Mouse (Mus musculus): Measurements from ENCODE around the gene Pde2a. TPM values are rescaled to one million over a fixed set of nuclear protein-coding genes. Genes with fewer than 3 reads are reported as not detected.

The Pde2a gene
- polyA plus RNA-seq, 1 experiment from 2014 or later: 9.2 TPM

DNA sequence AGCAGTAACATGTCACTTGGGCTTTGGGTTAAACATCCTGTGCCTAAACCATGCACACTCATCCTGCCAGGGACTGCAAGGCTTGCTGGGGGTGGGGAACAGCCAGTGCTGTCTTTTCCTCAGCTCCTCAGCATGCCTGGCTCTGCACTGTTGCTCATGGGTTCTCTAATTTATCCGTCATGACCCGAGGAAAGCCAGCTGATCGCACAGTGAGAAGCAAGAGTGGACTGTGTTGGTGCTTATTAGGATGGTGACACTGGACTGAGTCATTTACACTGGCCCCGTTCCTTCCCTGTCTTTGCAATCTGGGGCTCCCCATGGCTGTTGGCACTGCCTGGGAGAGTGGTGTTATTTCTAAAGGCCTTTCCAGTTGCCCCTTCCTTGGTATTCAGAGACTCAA is 22.7 kb downstream of the Pde2a start:
- Histone ChIP-seq H3K4me3 (no peak overlapping the region), H3K9me3 (replicated peaks) (no peaks in the 10 kb centered on the region), H3K27me3 (ENCODE audit: low read depth, poor library complexity, severe bottlenecking) (0 out of 2 replicates have a peak, but pooled peaks cover 4% of the 10 kb centered on the region), H3K27ac (no peak overlapping the region), H3K36me3 (no peaks in the 10 kb centered on the region), H3K4me1 (no peaks in the 10 kb centered on the region)
- WGBS: 82% methylated on average over 4 of the region's 4 CpGs
- DNase-seq (ENCODE audit: low spot score): no peak

DNA sequence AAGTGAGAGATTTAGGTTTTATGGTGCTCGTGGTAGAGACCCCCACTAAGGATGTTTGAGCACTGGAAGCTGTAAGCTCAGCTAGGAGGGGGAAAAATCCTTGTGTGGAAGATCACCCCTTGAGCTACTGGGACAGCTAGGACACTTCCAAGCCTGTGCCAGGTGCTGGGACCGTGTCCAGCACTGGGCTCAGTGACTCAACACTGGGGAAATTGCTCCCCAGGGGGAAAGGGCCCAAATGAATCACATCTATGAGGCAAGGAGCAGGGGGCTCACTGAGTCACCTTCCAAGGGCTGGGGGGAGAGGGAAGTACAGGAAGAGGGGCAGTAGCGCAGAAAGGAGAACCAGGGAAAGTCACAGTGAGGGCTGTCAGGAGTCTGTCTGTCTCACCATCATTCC is 28.4 kb downstream of the Pde2a start:
- DNase-seq (ENCODE audit: low spot score): no peak
- H3K36me3 ChIP-seq: no peaks in the 10 kb centered on the region
- no peak overlapping the region for H3K27ac ChIP-seq
- peaks cover 44% of the 10 kb centered on the region for H3K27me3 ChIP-seq (ENCODE audit: low read depth, poor library complexity, severe bottlenecking)
- 44% methylated on average over 3 of the region's 3 CpGs for WGBS
- H3K9me3 ChIP-seq (replicated peaks): no peaks in the 10 kb centered on the region
- H3K4me3 ChIP-seq: no peak overlapping the region
- peaks cover 14% of the 10 kb centered on the region for H3K4me1 ChIP-seq

DNA sequence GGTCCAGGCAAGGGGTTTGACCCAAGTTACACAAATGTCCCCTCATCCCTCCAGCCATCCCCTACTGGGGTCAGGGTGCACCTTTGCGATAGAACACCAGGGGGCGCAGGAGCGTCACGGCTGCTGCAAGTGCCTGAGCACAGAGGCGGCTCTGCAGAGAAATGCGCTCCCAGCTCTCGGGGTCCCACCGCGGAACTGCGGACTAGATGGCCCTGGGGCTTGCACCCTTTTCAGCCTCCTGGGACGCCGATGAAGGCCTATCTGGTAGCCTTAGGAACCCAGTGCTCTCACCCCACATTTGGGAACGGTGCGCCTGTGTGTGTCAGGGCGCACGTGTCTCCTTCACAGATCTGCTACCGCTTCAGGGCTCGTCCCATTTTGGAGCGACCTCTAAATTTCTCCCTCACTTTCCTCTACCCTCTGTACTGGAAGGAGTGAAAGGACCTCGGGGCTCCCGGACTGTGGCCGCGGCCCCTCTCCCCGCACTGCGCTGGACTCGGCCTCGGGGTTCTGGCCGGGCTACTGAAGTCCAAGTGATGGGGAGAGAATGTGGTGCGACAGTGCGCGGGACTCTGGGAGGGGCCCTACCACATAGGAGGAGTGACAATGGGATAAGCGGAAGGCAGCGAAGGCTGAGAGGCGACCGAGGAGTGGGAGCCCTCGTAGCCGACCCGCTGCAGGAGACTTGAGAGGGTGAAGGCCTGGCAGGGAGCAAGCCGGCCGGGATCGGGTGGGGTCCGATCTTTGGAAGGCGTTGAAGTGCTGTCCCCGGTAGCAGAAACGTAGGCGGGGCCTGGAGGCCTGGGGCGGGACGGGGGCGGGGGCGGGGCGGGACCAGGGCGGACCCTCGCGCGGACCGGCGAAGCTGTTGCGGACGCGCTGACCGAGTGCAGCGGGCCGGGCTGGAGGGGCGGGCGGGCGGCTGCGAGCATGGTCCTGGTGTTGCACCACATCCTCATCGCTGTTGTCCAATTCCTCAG is 29.2 kb downstream of the Pde2a start:
- Histone ChIP-seq H3K27me3 (ENCODE audit: low read depth, poor library complexity, severe bottlenecking) (peaks cover 48% of the 10 kb centered on the region), H3K36me3 (no peaks in the 10 kb centered on the region), H3K4me1 (peaks cover 14% of the 10 kb centered on the region), H3K4me3 (peak overlapping the region; percentile 65), H3K27ac (peak overlapping the region; percentile 50; the same call in 1 of the 2 replicates), H3K9me3 (replicated peaks) (no peaks in the 10 kb centered on the region)
- peak; percentile 95 for DNase-seq (ENCODE audit: low spot score)
- WGBS: under 1% methylated on average over 68 of the region's 68 CpGs

DNA sequence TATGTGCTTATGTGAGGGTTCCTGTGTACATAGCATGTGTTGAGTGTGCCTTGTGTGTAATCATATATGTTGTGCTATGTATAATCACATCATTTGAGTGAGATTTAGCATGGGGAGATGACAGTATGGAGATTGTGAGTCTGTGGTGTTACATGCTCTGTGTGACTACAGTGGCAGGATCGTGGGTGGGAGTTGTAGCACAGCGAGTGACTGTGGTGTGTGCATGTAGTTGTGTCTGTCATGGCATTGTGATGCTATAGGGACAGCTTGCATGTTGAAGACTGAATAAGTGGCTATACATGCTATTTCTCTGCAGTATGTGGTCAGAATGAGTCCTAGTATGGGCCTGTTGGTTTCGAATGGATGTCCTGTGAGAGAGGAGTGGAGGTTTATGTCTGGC is 31.2 kb downstream of the Pde2a start:
- Histone ChIP-seq H3K4me1 (peaks cover 14% of the 10 kb centered on the region), H3K4me3 (no peak overlapping the region), H3K9me3 (replicated peaks) (no peaks in the 10 kb centered on the region), H3K36me3 (no peaks in the 10 kb centered on the region), H3K27me3 (ENCODE audit: low read depth, poor library complexity, severe bottlenecking) (peaks cover 48% of the 10 kb centered on the region), H3K27ac (no peak overlapping the region)
- WGBS: 90% methylated on average over 3 of the region's 3 CpGs
- DNase-seq (ENCODE audit: low spot score): no peak

DNA sequence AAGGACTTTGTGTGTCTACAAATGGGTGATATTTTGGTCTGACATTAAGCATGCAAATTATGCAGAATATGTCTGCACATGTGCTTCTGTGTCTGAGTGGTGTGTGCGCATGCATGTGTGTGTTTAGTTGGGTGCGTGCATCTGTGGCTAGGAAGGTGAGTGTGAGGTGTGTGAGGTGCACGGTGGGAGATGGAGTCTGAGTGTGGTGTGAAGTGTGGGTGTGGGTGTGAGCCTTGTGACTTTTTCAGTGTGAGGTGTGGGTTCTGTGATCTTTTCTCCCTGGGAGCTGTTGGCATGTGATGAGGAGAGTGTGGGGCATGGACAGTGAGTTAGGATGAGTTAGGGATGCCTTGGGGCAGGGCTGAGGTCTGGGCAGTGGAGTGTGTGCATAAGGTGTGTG is 31.8 kb downstream of the Pde2a start:
- peaks cover 49% of the 10 kb centered on the region for H3K27me3 ChIP-seq (ENCODE audit: low read depth, poor library complexity, severe bottlenecking)
- WGBS: 93% methylated on average over 3 of the region's 3 CpGs
- no peaks in the 10 kb centered on the region for H3K36me3 ChIP-seq
- H3K27ac ChIP-seq: no peak overlapping the region
- H3K4me1 ChIP-seq: peaks cover 14% of the 10 kb centered on the region
- H3K4me3 ChIP-seq: no peak overlapping the region
- H3K9me3 ChIP-seq (replicated peaks): no peaks in the 10 kb centered on the region
- DNase-seq (ENCODE audit: low spot score): no peak

DNA sequence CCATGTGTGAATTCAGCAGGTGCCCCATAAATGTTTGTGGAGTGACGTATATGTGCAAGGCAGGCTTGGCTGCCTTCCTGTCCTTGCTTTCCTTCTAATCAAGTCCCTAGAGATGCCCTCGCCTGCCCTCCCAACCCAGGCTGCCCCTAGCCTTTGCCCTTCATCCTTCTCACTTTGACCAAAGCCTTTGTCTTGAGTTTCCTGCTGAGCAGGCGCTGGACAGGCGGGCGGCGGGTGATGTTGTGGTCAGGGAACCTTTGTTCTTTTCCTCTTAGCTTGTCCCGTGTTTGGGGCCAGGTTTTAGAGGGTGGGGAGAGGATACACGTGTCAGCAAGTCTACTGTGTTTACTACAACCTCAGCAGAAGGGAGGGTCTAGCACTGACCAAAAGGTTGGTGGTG is 32.2 kb downstream of the Pde2a start:
- WGBS: 39% methylated on average over 8 of the region's 8 CpGs
- Histone ChIP-seq H3K4me3 (no peak overlapping the region), H3K9me3 (replicated peaks) (no peaks in the 10 kb centered on the region), H3K27me3 (ENCODE audit: low read depth, poor library complexity, severe bottlenecking) (peaks cover 52% of the 10 kb centered on the region), H3K36me3 (no peaks in the 10 kb centered on the region), H3K4me1 (peaks cover 17% of the 10 kb centered on the region), H3K27ac (no peak overlapping the region)
- no peak for DNase-seq (ENCODE audit: low spot score)

DNA sequence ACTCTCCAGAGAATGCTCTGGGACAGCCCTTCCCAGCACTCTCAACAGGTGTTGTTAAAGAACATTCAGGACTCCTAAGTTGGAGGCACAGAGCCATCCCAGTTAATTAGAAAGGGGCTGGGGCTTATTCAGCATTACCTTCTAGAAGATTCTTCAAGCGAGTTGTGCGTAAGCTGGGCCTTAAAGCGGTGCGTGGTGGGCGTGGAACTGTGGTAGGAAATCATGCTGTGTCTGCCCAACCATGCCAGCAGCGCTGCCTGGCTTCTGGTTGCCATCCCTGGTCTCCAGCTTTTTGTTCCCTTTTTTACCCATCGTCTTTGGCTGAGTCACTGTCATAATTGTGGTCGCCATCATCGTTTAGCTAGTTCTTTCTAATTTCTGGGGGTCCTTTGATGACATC is 33.0 kb downstream of the Pde2a start:
- no peaks in the 10 kb centered on the region for H3K36me3 ChIP-seq
- no peak for DNase-seq (ENCODE audit: low spot score)
- H3K27me3 ChIP-seq (ENCODE audit: low read depth, poor library complexity, severe bottlenecking): peaks cover 52% of the 10 kb centered on the region
- 95% methylated on average over 9 of the region's 9 CpGs for whole genome bisulfite sequencing
- H3K4me3 ChIP-seq: no peak overlapping the region
- H3K27ac ChIP-seq: no peak overlapping the region
- no peaks in the 10 kb centered on the region for H3K9me3 ChIP-seq (replicated peaks)
- H3K4me1 ChIP-seq: peaks cover 17% of the 10 kb centered on the region

DNA sequence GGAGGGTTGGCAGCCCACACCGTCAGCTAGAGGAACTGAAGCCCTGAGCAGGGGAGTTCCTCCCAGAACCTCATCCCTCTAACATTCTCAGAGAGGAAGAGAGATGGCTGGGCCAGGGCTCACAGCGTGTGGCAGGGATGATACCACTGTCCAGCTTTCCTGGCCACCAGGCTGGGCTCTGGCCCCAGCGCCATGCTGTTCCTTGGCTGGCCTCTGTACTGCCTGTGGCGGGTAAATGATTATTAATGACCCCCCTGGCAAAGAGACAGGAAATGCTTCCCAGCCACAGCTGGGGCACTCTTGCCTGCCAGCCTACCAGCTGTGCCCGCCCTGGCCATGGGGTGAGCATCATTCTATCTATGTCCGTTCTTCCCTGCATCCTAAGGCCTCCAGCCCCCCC is 33.6 kb downstream of the Pde2a start:
- Histone ChIP-seq H3K4me1 (peaks cover 17% of the 10 kb centered on the region), H3K9me3 (replicated peaks) (no peaks in the 10 kb centered on the region), H3K36me3 (no peaks in the 10 kb centered on the region), H3K27me3 (ENCODE audit: low read depth, poor library complexity, severe bottlenecking) (peaks cover 52% of the 10 kb centered on the region), H3K27ac (no peak overlapping the region), H3K4me3 (no peak overlapping the region)
- no peak for DNase-seq (ENCODE audit: low spot score)
- WGBS: 85% methylated on average over 6 of the region's 6 CpGs

DNA sequence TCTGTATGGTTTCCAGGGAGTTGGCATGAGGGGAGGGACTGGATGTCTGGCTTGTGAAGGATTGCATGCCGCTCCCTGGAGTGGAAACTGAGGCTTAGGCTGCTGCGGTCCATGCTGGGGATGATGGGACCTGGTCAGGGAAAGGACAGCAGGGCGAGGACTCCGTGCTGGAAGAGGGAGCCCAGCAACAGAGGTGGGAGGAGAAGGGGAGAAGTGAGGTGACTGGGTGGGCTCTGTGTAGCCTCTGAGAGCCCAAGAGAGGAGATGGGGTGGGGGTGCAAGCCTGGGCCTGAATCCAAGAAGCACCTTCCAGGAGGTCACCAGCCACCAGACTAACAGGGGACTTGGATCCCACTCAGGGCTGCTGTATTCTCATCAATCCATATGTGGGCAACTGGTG is 34.8 kb downstream of the Pde2a start:
- WGBS: 70% methylated on average over 4 of the region's 4 CpGs
- no peak overlapping the region for H3K27ac ChIP-seq
- no peaks in the 10 kb centered on the region for H3K36me3 ChIP-seq
- peaks cover 13% of the 10 kb centered on the region for H3K4me1 ChIP-seq
- no peak for DNase-seq (ENCODE audit: low spot score)
- H3K4me3 ChIP-seq: no peak overlapping the region
- H3K9me3 ChIP-seq (replicated peaks): no peaks in the 10 kb centered on the region
- peaks cover 43% of the 10 kb centered on the region for H3K27me3 ChIP-seq (ENCODE audit: low read depth, poor library complexity, severe bottlenecking)

DNA sequence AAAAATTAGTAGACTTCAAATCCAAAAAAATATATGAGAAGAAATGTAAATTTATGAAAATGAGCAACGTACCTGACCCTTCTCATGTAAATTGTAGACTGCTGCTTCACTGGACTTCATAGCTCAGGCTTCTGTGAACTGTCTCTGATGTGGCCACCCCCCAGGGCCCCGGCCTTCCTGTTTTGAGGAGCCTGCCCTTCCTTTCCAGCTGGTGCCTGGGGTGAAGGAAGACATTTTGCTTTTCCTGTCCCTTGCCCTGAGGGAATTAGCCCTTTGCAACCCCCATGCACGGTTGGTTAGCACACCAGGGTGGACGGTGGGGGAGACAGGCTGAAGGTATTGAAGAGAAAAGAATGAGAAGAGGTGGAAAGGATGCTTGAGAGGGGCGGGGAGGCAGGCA is 35.3 kb downstream of the Pde2a start:
- Histone ChIP-seq H3K27ac (no peak overlapping the region), H3K4me1 (peaks cover 9% of the 10 kb centered on the region), H3K9me3 (replicated peaks) (no peaks in the 10 kb centered on the region), H3K4me3 (no peak overlapping the region), H3K36me3 (no peaks in the 10 kb centered on the region), H3K27me3 (ENCODE audit: low read depth, poor library complexity, severe bottlenecking) (peaks cover 39% of the 10 kb centered on the region)
- no peak for DNase-seq (ENCODE audit: low spot score)
- 44% methylated on average over 5 of the region's 5 CpGs for WGBS

DNA sequence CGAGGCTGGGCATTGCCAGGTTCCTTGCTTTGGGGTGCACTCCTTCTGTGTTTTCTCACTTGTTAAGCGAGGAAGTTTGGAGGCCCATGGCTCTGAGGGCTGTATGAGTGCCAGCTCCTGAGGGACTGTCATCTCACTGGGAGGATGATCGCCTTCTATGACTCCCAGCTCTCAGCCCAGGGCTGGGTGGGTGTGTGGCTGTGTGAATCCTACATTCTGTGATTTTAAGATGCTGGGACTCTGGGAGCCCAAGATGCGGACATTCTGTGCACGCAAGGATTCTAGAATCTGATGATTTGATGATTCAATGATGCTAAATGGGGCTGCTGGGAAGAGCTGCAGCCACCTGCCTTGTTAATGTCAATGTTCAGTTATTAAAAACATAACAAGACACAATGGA is 35.8 kb downstream of the Pde2a start:
- no peak overlapping the region for H3K27ac ChIP-seq
- DNase-seq (ENCODE audit: low spot score): no peak
- no peaks in the 10 kb centered on the region for H3K9me3 ChIP-seq (replicated peaks)
- WGBS: 85% methylated on average over 5 of the region's 5 CpGs
- no peaks in the 10 kb centered on the region for H3K36me3 ChIP-seq
- H3K4me3 ChIP-seq: no peak overlapping the region
- H3K4me1 ChIP-seq: peaks cover 11% of the 10 kb centered on the region
- H3K27me3 ChIP-seq (ENCODE audit: low read depth, poor library complexity, severe bottlenecking): peaks cover 34% of the 10 kb centered on the region

DNA sequence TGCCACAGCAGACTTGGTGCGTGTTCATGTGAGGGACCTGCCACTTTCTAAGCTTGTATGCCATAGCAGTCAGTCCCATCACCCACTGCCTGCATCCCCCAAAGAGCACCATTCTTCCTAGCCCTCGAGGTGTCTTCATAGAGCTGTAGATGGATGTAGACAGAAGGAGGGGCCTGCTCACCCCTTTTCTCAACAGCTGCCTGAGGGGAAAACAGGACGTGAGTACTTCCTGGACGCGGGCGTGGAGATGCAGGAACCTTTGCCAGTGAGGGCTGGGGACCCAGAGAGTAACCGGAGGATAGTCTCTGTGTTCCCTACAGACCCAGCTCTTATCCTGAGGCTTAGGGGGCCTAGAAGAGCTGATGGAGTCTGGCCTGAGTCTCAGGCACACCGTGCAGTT is 36.3 kb downstream of the Pde2a start:
- no peaks in the 10 kb centered on the region for H3K9me3 ChIP-seq (replicated peaks)
- H3K27me3 ChIP-seq (ENCODE audit: low read depth, poor library complexity, severe bottlenecking): peaks cover 29% of the 10 kb centered on the region
- H3K36me3 ChIP-seq: no peaks in the 10 kb centered on the region
- no peak overlapping the region for H3K27ac ChIP-seq
- H3K4me3 ChIP-seq: no peak overlapping the region
- peaks cover 16% of the 10 kb centered on the region for H3K4me1 ChIP-seq
- WGBS: 77% methylated on average over 8 of the region's 8 CpGs
- DNase-seq (ENCODE audit: low spot score): no peak

DNA sequence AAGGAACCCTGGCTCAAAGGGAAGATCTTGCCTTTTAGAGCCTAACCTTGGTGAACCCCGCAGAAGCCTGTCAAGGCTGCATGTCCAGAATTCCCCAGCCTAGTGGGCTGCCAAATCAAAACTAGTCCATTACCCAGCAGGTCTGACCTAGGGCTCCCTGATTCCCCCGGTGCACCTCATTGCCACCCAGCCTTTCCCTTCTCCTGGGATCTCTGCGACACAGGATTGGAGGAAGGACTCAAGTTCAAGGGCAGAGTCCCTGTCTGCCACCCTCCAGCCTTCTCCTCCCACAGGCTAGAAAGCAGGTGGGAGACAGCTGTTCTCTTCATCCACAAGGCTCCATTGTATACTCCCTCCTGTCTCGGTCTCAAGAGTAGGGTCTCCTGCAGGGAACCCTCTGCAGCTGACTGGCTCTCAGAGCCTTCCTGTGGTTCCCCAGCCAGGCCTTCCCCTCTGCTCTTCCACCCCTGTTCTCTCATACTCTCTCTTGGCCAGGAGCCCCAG is 36.8 kb downstream of the Pde2a start:
- Histone ChIP-seq H3K4me1 (peaks cover 16% of the 10 kb centered on the region), H3K27me3 (ENCODE audit: low read depth, poor library complexity, severe bottlenecking) (peaks cover 23% of the 10 kb centered on the region), H3K27ac (no peak overlapping the region), H3K9me3 (replicated peaks) (no peaks in the 10 kb centered on the region), H3K36me3 (no peaks in the 10 kb centered on the region), H3K4me3 (no peak overlapping the region)
- DNase-seq (ENCODE audit: low spot score): no peak
- WGBS: 85% methylated on average over 4 of the region's 4 CpGs
